Mouse (Mus musculus) layer of hippocampus, postnatal 14 days (tissue): ENCODE data around the gene Cnih1. TPM values are rescaled to one million over a fixed set of nuclear protein-coding genes. Genes with fewer than 3 reads are reported as not detected.
"Not testable (repeated sequence)": the region's sequence is repeated elsewhere in the genome, so short reads cannot be mapped to it uniquely, and the experiment has no call there.

Experiments used
- DNase-seq, 2 experiments: peaks; one replicate each; pipeline ENCODE4 v3.0.0; 2021 to 2022; ENCODE audit warnings: low spot score in 2 of 2, mixed read lengths in 1 of 2
- total RNA-seq, 2 experiments: library from RNA; stranded (reverse); gene quantifications; 2 replicates each; pipeline ENCODE4 v1.2.3; 2021

Gene Cnih1
- total RNA-seq, 2 experiments from 2014 or later: 66.1 to 69.6 TPM

DNA sequence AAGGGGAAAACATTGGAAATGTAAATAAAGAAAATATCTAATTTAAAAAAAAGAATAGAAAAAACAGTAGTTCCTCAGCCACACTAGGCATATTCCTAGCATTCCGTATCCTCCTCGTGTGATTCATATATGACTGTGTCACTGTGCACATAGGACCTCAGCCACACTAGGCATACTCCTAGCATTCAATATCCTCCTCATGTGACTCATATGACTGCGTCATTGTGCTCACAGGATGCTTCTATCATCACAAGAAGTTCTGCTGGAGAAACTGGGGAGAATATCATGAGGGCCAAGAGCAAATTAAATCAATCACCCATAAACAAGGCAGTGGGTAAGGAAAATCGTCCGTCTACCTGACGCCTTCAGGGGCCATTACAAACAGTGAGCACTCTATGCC lies 2.5 kb upstream of the Cnih1 start:
- DNase-seq: no peak

DNA sequence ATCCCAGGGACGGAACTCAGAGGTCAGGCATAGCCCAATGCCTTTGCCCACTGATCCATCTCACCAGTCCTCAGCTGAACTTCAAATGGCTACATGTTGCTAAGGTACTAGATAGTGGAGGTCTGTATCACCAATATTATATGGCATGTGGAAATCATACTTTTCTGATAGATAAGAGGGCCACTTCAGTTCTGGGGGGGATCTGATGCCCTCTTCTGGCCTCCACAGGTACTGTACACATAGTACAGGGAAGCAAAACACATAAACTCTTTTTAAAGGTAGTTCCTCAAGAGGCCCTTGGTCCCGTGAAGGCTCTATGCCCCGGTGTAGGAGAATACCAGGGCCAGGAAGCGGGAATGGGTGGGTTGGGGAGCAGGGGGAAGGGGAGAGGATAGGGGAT lies 2.1 kb upstream of the Cnih1 start:
- no peak for DNase-seq

DNA sequence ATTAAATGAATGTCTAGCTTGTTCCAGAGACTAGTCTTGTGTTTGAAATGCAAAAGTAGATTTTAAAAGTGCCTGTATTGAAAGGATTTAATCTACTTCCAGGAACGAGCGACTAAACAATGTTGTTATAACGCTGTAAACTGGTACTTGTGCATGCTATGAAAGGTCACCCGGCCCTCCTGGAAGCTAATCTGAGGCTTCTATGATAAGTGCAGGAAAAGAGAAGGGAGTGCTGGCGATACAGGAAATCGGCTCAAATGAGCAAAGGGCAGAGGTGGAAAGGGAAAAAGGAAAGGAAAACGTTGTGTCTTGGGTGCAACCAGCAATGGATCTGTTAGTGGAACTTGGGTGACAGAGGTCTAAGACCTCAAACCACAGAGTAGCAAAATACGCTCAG lies 292 bp upstream of the Cnih1 start:
- no peak for DNase-seq

DNA sequence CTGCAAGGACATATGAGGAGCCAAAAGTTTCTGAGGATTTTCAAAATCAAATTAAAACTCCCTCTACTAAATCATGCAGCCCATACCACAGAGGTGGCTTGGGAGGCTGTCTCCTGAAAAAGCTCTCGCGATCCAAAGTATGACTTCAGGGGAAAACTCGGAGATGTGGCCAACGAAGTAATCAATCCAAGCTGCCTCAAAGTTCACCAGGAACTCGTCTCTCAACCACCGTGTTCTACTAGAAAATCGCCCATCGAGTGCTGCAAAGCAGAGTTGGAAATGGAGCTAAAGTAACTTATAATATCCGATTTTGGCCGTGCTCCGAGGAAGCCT lies 791 bp downstream of the Cnih1 start:
- DNase-seq: no peak

DNA sequence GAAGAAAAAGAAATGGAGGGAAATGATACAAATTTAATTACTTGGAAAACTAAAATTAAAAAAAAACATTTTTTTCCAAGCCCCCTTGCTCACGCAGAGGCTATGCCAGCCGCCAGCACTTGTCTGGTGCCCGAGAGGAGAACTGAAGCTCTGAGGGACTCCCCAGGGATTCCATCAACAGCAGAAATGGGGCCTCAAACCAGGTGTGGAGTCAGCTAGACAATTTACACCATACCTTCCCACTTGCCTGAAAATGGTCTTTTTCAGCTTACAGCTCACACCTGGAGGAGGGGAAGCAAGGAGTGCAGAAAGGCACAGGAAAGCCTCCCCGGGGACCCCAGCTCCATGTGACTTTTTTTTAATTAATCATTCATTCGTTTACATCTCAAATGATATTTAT lies 3.0 kb downstream of the Cnih1 start:
- DNase-seq: no peak

DNA sequence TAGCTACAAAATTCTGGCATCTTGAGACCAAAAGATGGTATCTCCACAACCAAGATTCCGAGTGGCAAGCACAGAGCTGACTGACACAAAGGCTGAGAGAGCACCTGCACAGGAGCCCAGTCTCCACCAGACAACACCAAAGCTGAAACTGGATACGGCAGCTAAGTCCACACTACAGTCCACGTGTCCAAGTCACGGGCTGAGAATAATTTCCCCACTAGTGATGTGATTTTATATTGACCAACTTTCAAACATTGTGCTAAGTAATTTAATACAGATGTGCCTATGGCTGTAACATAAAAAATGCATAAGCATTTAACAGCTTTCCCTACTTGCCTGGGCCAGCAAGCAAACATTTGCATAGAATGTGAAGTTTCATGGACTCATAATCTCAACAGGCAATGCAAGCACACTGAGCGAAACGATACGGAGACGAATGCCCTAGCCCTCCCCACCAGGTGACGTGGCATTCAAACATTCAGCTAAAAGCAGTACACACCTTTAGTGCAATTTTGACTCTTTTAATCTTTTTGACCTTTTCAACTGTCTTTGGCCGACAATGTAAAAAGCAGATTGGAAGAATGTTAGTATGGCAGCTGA lies 4.8 kb downstream of the Cnih1 start:
- no peak for DNase-seq

DNA sequence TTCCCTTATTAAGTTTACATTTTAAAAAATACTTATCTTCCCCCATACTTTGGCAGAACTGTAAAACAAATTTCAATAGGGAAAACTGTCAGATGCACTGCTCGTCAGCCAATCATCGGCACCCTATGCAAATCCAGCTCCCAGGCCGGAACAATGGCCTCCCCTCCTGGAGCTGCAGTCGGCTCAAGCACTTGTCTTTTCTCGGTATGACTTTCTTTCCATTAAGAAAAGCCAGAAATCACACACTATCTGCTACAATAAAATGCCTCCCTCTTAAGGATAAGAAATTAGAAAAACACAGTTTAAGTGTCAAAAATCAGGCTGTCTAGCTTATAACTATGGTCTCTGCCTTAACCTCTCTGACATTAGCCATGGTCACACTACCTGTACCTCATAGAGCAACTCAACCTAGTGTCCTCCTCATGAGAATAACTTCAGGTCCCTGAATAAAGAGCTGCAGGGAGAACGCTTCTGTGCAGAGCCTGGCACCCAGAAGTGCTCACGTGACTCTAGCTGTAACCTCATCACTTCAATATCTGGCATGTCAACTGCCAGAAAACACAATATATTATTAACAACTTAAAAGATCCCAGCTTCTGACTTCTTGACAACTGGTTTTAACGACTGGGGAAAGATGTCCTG lies 5.9 kb downstream of the Cnih1 start:
- no peak for DNase-seq

DNA sequence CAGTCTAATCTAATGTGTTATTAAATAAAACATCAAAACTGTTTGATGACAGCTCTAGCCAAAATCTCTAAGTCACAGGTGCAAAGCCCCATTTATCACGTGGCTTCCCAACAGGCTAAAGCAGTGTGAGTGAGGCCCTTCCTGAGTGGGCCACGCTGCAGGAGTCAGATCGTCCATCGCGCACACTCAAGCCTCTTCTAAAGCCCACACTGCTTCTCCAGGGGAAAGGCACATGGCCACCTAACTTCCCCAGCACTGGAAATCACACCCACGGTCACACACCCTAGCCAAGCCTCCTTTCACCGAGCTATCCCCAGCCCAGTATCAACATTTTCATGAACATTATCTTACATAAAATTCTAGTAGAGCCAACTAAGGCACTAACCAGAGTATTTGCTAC lies 7.1 kb downstream of the Cnih1 start:
- DNase-seq: no peak

DNA sequence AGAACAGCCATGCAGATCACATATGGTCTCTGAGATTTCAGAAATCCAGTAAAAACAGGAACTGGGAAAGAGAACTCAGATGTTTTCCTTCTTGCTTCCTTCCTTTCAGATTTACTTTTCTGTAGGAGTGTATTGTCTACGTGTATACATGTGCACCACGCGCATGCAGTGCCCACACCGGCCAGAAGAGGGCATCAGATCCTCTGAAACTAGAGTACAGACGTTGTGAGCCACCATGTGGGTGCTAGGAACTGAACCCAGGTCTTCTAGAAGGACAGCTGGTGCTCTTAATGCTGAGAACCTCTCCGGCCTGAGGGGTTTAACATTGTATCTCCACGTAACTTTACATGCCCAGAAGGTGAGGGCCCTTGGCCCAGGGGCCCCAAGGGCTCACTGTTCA lies 9.0 kb downstream of the Cnih1 start:
- DNase-seq: no peak

DNA sequence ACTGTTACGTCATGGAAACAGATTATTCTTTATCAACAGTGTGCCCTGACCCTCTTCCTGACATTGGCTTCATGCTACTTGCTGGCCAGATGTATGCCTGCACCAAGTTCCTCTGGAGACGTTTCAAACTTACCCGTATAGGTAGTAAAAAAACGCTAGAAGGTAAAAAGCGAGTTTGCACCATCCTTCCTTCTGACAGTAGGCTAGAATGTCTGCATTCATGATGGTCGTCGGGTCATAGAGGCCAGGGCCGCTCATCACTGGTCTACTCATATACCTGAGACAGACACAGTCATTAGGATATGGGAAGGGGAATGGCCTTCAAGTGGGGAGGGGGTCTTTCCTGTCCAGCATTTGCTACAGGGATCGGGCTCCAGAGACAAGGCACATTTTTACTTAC lies 9.5 kb downstream of the Cnih1 start:
- DNase-seq: no peak

DNA sequence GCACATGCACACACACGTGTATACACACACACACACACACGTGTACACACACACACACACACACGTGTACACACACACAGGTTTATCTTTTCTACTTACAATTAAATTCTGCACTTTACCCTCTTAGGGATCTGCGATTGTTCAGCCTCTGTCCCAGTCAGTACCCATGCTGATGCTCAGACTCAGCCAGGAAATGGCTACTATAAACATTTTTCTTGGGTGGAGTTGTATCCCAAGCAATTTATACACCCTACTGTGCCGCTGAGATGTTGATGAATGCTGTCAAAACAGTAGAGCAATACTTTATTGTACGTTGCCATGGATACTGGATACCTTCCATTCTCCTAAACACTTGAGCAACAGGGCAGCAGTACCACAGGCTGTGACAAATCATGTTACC lies 18.2 kb downstream of the Cnih1 start:
- no peak for DNase-seq

DNA sequence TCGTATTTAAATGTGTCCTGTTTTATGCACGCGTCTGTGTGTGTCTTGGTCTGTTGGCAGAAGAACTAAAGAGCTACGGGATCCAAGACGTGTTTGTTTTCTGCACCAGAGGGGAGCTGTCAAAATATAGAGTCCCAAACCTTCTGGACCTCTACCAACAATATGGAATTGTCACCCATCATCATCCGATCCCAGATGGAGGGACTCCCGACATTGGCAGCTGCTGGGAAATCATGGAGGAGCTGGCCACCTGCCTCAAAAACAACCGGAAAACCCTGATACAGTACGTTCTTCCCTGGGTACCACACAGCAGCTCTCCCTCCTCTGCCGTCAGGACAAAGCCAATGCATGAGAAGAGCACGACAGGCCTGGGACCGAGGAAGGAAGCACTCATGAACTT lies 21.1 kb downstream of the Cnih1 start:
- peak; percentile 60 to 89 for DNase-seq

DNA sequence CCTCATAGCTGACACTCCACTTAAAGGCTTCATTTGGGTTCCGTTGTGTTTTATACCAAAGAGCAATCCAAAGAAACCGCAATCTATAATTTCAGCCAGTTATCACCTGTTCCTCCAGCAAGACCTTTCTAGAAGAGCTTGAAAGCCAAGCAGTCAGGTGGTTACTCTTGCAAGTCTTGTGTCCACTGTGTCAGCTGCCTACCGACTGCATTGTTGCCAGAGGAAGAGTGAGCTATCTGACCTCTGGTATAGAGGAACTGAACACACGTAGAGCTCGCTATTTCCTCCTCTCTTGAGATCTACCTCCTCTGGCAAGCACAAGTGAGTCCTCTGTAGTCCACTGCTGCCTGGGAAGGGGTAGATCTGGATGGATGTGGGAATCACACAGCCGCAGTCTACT lies 27.0 kb downstream of the Cnih1 start:
- no peak for DNase-seq

DNA sequence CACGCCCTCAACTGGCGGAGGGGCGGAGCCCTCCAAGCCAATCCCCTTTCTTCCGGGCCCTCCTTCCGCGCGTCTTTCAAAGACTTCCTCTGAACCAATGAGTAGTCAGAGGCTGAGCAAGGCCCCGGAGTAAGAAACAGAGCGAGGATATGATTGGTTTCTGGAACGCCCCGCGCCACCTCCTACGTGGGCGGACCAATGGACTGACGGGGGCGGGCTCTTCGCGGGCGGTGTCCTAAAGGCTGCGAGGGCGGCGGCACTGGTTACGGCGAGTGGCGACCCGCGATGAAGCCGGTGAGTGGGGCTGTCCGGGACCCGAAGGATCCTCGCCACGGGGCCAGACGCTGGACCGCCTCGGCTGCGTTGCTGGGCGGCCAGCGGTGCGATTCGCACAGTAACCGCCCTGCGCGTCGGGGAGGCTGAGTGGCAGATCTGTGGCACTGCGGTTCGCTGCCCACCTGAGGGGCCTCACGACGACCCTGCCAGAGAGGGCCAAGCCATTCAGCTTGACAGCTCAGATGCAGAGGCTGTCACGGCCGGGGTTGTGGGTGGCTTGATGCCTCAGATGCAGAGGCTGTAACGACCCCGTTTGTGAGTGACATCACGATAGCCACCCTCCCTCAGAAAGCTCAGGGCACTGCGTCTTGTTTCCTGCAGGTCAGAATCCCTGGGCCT lies 27.7 kb downstream of the Cnih1 start, which contains the start of gene Cdkn3:
Cdkn3 (plus strand) TSS at position 187 of the 675 bp plus-strand sequence.
- DNase-seq: peak; percentile 74 to 89

DNA sequence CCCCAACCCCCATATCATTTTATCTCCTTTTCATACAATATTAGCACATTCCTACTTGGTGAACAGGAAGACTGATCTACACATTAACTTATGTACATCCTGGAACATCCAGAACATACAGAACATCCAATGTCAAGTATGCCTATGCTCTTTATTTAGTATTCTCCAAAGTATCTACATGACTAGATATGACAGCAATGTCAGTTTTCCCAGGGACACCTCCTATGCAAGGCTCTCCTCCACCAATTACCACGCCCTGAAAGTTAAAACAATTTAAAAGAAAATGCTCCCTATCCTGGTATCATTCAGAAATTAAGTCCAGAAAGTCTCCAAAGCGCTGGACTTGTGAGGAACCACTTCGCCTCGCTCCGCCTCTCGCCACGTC lies 28.2 kb downstream of the Cnih1 start:
- DNase-seq: no peak

DNA sequence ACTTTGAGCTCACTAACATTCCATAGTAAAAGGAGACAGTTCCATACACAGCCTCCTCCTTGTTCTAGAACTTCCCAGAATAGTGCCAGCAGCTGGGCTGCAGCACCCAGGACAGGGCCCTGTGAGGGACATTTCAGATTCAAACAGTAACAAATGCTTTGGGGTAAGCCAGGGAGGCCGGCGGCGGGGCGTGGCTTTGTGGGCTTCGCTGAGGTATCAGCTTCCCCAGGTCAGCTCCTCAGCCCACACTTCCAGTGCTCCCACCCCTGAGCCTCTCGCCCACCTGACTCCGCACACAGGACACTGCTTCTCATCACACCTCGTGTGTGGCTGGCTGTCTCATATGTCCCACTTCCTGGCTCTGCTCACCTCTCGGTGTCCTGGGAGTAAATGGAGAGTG lies 30.5 kb downstream of the Cnih1 start:
- no peak for DNase-seq

DNA sequence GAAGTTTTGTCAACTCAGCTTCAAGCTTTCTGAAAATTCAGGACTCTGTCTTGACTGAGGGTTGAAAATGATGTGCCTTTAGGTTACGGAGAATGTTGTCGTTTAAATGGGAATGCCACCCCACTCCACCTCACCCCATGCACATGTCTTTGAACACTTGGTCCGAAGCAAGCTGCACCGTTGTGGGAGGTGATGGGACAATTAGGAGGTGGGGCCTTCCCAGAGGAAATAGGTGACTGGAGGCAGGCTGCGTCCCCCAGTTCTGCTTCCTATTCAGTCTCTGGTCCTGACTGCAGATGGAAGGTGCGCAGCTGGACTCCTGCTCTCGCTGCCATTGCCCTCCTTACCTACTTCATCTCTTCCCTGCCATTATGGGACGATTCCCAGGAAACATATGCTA lies 32.4 kb downstream of the Cnih1 start:
- no peak for DNase-seq

DNA sequence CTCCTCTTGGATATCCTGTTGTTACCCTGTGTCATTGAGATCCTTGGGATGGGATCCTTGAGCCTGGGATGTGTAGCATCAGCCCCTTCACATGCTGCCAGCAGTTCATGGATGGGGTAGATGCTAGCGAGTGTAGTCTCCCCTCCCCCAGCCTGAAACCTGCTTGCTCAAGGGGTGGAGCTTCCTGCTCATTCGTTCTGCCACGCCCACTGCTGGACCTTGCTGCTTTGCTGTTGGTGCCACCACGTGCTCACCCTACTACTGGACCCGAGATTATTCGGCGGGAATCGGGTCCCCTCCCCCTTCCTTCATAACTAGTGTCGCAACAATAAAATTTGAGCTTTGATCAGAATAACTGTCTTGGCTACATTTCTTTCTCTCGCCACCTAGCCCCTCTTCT lies 33.8 kb downstream of the Cnih1 start:
- not testable (repeated sequence) for DNase-seq

DNA sequence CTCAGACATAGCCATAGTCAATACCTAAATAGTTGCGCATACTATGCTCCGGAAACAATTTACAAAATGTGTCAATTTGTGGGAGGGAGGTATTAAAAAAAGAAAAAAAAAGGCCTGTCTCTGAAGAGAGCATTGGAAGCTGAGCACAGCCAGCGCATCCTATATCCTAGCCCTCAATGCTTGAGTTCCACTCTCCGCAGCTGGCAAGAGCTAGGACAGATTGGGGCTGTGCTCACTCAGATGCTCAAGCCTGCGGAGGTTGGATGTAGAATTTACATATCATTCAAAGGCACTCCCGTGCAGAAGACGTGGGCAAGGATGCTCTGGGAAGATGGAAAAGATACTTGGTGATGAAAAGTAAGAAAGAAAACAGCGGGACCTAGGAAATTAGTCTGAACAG lies 42.8 kb downstream of the Cnih1 start:
- no peak for DNase-seq

DNA sequence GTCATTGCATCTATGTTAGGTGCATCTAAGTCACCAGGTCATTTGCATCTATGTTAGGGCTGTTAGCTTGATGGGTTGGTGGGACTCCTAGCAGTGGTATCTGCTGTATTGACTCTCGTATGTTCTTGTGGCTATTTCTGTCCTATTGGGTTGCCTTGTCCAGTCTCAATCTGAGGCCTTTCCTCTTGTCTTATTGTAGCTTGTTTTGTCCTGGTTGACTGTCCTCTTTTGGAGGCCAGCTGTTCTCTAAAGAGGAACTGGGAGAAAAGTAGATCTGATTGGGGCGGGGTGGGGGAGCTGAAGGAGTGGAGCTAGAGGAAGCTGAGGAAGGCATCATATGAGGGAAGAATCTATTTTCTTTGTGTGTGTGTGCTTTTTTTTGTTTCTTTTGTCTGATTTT lies 45.5 kb downstream of the Cnih1 start:
- DNase-seq: no peak

DNA sequence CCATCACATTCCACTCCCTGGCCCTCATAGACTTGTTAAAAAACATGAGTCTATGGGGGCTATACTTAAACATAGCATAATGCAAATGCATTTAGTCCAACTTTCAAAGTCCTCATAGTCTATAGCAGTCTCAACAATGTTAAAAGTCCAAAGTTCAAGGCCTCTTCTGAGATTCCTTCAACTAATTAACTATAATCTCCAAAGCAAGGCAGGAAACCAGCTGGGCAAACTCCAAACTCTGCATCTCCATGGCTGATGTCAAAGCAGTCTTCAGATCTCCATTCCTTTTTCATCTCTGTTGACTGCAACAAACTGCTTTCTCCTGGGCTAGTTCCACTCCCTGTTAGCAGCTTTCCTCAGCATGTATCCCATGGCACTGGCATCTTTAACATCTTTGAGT lies 50.9 kb downstream of the Cnih1 start:
- not testable (repeated sequence) for DNase-seq

DNA sequence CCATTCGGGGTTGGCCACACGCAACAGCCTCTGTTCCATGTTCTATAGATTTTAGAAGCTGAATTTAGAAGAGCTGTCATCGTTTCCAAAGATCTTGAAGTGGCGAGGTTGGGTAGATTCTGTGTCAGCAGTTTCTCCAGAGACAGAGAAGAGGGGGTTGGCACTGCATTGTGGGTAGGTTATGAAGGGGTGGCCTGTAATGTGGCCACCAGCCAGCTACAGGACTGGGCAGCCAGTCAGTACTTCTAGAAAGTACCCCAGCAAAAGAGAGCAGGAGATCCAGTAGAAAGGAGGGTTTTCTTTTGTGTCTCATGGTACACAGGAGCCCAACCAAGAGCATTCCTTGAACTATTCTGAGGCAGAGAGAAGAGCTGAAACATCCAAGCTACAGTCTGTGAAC lies 51.8 kb downstream of the Cnih1 start:
- no peak for DNase-seq
